Mouse (Mus musculus) cortical plate, adult 2 months (tissue): ENCODE data around the gene Pcdh7.

ENCODE experiments used
- CTCF ChIP-seq: fragments of 200-500 bp; IDR thresholded peaks from 2 replicates; pipeline ENCODE4 v1.5.1; 2011; ENCODE audit warnings: mild to moderate bottlenecking, control low read depth, low read length; ENCODE audit not compliant: insufficient read depth; ENCODE audit errors: extremely low read depth
- POLR2A ChIP-seq: fragments of 200-500 bp; IDR thresholded peaks from 2 replicates; pipeline ENCODE4 v1.6.1; 2011; ENCODE audit warnings: mild to moderate bottlenecking, low read length, control low read depth; ENCODE audit not compliant: insufficient read depth; ENCODE audit errors: extremely low read depth

- no peak for TF ChIP-seq CTCF
- no peak for TF ChIP-seq POLR2A
Observed at GRCm38 (mm10) chr5:58083056-58083455, 365.3 kb downstream of the Pcdh7 start.
